ENCODE assay signal across 14 mouse cellular contexts in the genomic region with DNA sequence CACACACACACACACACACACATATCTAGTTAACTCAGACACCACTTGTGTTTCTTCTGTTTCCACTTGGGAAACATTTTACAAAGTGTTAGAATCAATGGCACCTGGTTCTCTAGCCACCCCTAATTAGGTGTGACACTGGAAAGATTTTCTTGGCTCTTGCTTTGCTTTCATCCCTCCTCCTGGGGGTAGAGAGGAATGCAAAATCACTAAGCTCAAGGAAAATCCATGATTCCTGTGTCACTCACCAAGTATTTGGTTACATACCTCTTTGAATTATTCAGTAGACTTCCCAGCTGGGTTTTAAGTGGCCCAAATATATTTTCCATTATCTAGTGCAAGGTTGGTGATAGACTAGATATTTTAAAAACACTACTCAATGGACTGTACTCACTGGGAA.
"Had no signal": no experiment of that assay in that cellular context is flagged by ENCODE, and none has a peak within 500 bp of the region (broad histone marks: within the 10 kb centered on the region; RNA-seq: fewer than 3 reads in every experiment).

No protein-coding gene starts in this region.

- H3K9me3 ChIP-seq: limb, embryonic 15.5 days; liver, embryonic 12.5 days; midbrain, embryonic 13.5 days; neural tube, embryonic 13.5 days had no signal

- H3K9ac ChIP-seq: limb, embryonic 15.5 days; liver, embryonic 12.5 days; lung, embryonic 14.5 days; midbrain, embryonic 13.5 days; neural tube, embryonic 13.5 days had no signal

- H3K4me2 ChIP-seq: limb, embryonic 15.5 days; liver, embryonic 12.5 days; lung, embryonic 14.5 days; midbrain, embryonic 13.5 days; neural tube, embryonic 13.5 days had no signal

- H3K27ac ChIP-seq: layer of hippocampus, adult 2 months; limb, embryonic 15.5 days; liver, embryonic 12.5 days; midbrain, embryonic 13.5 days; neural tube, embryonic 13.5 days; stomach, postnatal 0 days had no signal

- DNase-seq: kidney, postnatal 10 days; kidney, postnatal 4 days; lung, embryonic 14.5 days; lung, postnatal 10 days; lung, postnatal 4 days; right cerebral cortex, adult 18-20 months; right cerebral cortex, postnatal 25 days; thymus, postnatal 4 days had no signal

- H3K36me3 ChIP-seq: limb, embryonic 15.5 days; liver, embryonic 12.5 days; midbrain, embryonic 13.5 days; neural tube, embryonic 13.5 days had no signal

- H3K27me3 ChIP-seq: limb, embryonic 15.5 days; liver, embryonic 12.5 days; midbrain, embryonic 13.5 days; neural tube, embryonic 13.5 days had no signal

- H3K4me3 ChIP-seq: layer of hippocampus, adult 2 months; limb, embryonic 15.5 days; liver, embryonic 12.5 days; midbrain, embryonic 13.5 days; neural tube, embryonic 13.5 days had no signal

- ATAC-seq: liver, embryonic 12.5 days; midbrain, embryonic 13.5 days had no signal

- H3K4me1 ChIP-seq: limb, embryonic 15.5 days; liver, embryonic 12.5 days; midbrain, embryonic 13.5 days; neural tube, embryonic 13.5 days had no signal
